Mouse (Mus musculus): Measurements from ENCODE around the gene Pigr. TPM values are rescaled to one million over a fixed set of nuclear protein-coding genes. Genes with fewer than 3 reads are reported as not detected.

The Pigr gene
- polyA plus RNA-seq, 1 experiment from 2014 or later, result not detected

DNA sequence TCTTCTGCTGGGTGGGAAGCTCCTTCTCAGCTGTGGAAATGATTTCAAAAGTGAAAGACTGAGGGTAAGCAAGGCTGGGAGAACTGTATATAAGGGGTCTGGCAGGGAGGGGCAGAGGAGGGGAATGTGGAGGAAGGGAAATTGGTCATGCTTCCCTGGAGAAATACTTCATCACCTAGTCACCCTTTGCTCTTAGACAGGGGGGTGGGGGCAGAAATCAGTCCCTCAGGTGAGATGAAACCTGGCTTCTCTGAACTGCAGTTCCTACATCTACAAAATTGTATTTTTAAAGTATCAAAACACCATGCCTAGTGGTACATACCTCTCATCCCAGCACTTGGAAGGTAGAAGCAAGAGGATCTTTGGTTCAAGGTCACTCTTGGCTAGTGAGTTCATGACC, 60.9 kb downstream of the Pigr start, which contains the start of gene Il24:
Gene Il24 (minus strand): TSS at position 101 of the 400 bp plus-strand sequence.
- Histone ChIP-seq H3K9ac (no peak within 1 kb of the TSS), H3K36me3 (no peaks in the 10 kb centered on the region), H3K4me3 (no peak within 1 kb of the TSS), H3K9me3 (no peaks in the 10 kb centered on the region), H3K27ac (replicated peaks) (no peak within 1 kb of the TSS), H3K27me3 (replicated peaks) (peaks cover 25% of the 10 kb centered on the region), H3K4me1 (no peaks in the 10 kb centered on the region), H3K4me2 (no peak within 1 kb of the TSS)
- no peak for ATAC-seq (ENCODE audit: extremely low read depth, insufficient number of reproducible peaks, low FRiP score, low TSS enrichment)

DNA sequence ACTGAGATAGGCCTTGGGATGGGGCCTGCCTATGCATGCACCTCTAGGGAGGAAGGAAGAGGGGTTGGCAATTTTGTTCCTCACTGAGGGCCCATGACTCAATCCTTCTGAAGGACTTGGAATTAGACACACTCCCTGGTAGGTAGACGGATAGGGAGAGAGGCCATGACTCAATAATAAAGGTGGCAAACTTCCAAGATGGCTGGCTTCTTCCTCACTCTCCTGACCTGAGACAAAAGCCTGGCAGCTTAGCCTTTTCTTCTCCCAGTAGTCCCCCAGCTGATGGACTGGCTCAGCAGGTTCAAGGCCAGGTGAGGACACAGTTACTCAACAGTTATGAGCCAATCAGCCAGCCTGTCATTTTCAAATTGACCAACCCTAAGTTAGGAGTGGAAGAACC, 66.0 kb downstream of the Pigr start:
- Histone ChIP-seq H3K27me3 (replicated peaks) (no peaks in the 10 kb centered on the region; the same call in 1 of the 2 replicates), H3K27ac (replicated peaks) (no peak overlapping the region), H3K36me3 (no peaks in the 10 kb centered on the region), H3K9me3 (no peaks in the 10 kb centered on the region), H3K4me1 (no peaks in the 10 kb centered on the region), H3K4me3 (no peak overlapping the region), H3K4me2 (no peak overlapping the region), H3K9ac (no peak overlapping the region)
- 58% methylated on average over 1 of the region's 1 CpGs for WGBS
- ATAC-seq (ENCODE audit: extremely low read depth, insufficient number of reproducible peaks, low FRiP score, low TSS enrichment), result no peak

DNA sequence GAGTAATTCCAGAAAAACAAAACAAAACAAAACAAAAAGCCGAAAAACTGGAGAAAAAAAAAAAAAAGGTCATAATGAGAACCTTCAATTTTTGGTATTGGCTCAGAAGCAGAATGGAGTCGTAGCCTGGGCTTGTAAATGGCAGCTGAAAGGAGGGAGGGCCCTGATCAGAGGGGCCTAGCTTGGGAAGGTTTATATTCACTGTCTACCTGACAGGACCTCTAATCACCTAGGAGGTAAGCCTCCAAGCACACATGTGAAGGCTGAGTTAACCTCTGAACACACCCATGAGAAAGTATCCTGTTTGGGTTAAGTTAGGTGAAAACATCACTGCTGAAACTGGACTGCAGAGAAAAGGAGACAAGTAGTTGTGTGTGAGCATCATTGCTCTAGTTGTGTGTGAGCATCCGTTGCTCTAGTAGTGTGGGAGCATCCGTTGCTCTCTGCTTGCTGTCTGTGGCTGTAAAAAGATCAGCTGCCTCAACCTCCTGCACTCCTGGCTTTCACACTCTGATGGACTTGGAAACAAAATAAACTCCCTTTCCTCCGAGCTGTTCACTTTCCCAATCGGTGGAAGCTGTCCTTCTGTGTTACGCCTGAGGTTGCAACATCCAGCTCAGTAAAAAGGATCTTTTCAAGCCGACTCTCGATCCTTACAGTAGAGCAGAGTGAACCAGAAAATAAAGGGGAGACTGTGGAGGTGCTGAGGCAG, 67.0 kb downstream of the Pigr start:
- H3K9me3 ChIP-seq, result no peaks in the 10 kb centered on the region
- no peak overlapping the region for H3K9ac ChIP-seq
- H3K4me1 ChIP-seq, result no peaks in the 10 kb centered on the region
- WGBS, result 75% methylated on average over 9 of the region's 9 CpGs
- H3K27ac ChIP-seq (replicated peaks), result no peak overlapping the region
- H3K4me2 ChIP-seq, result no peak overlapping the region
- no peak overlapping the region for H3K4me3 ChIP-seq
- no peak for ATAC-seq (ENCODE audit: extremely low read depth, insufficient number of reproducible peaks, low FRiP score, low TSS enrichment)
- no peaks in the 10 kb centered on the region for H3K36me3 ChIP-seq
- H3K27me3 ChIP-seq (replicated peaks), result no peaks in the 10 kb centered on the region; the same call in 1 of the 2 replicates

DNA sequence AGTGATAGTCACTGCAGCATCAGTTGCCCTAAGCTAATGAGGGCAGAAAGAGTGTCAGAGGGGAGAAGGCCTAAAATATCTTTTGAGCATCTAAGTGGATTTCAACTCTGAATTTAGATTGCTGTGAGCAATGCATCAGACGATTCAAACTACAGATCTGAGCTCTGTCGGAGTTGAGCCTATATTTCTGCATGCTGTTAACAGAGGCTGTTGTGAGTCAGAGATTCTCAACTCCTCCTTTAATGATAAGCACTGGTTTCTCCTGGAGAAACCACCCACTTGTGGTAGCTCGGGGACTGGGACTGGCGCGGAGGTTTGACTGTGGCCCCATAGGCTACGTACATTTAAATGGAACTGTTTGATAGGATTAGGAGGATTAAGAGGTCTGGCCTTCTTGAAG, 68.0 kb downstream of the Pigr start:
- no peaks in the 10 kb centered on the region for H3K4me1 ChIP-seq
- WGBS, result 35% methylated on average over 6 of the region's 6 CpGs
- no peaks in the 10 kb centered on the region for H3K36me3 ChIP-seq
- H3K9ac ChIP-seq, result no peak overlapping the region
- no peak for ATAC-seq (ENCODE audit: extremely low read depth, insufficient number of reproducible peaks, low FRiP score, low TSS enrichment)
- no peak overlapping the region for H3K4me2 ChIP-seq
- H3K4me3 ChIP-seq, result no peak overlapping the region
- no peaks in the 10 kb centered on the region for H3K27me3 ChIP-seq (replicated peaks)
- H3K27ac ChIP-seq (replicated peaks), result no peak overlapping the region
- H3K9me3 ChIP-seq, result no peaks in the 10 kb centered on the region

Other genes starting within 250 kb of the Pigr start
- gene Zp3r, start 197.1 kb upstream of the Pigr start, polyA plus RNA-seq (2015; fragmentation: Nextera tagmentation; extraction: Ambion mirVana), result not detected in 2 replicates
- gene C4bp, start 165.1 kb upstream of the Pigr start, polyA plus RNA-seq (2015; fragmentation: Nextera tagmentation; extraction: Ambion mirVana), result 0.09 TPM in 1 of 2 replicates, not detected in the other
- 0.11 TPM in 1 of 2 replicates, not detected in the other for gene Gm29427, start 110.9 kb upstream of the Pigr start, polyA plus RNA-seq (2015; fragmentation: Nextera tagmentation; extraction: Ambion mirVana)
- 9.4 and 10.1 TPM in 2 replicates for gene Yod1, start 109.4 kb upstream of the Pigr start, polyA plus RNA-seq (2015; fragmentation: Nextera tagmentation; extraction: Ambion mirVana)
- gene Pfkfb2, start 97.4 kb upstream of the Pigr start, polyA plus RNA-seq (2015; fragmentation: Nextera tagmentation; extraction: Ambion mirVana), result 5.3 and 6.7 TPM in 2 replicates
- gene AA986860, start 94.7 kb upstream of the Pigr start, polyA plus RNA-seq (2015; fragmentation: Nextera tagmentation; extraction: Ambion mirVana), result 1.0 TPM in 2 replicates
- 0.10 TPM in 1 of 2 replicates, not detected in the other for gene Fcamr, start 25.8 kb upstream of the Pigr start, polyA plus RNA-seq (2015; fragmentation: Nextera tagmentation; extraction: Ambion mirVana)
- gene Fcmr, start 39.0 kb downstream of the Pigr start, polyA plus RNA-seq (2015; fragmentation: Nextera tagmentation; extraction: Ambion mirVana), result 1.1 TPM in 2 replicates
- gene Il24, start 60.8 kb downstream of the Pigr start, polyA plus RNA-seq (2015; fragmentation: Nextera tagmentation; extraction: Ambion mirVana), result not detected in 2 replicates
- gene Il20, start 84.8 kb downstream of the Pigr start, polyA plus RNA-seq (2015; fragmentation: Nextera tagmentation; extraction: Ambion mirVana), result not detected in 2 replicates
- not detected in 2 replicates for gene Il19, start 113.4 kb downstream of the Pigr start, polyA plus RNA-seq (2015; fragmentation: Nextera tagmentation; extraction: Ambion mirVana)
- not detected in 2 replicates for gene Il10, start 193.2 kb downstream of the Pigr start, polyA plus RNA-seq (2015; fragmentation: Nextera tagmentation; extraction: Ambion mirVana)

All from heart, embryonic 13.5 days (tissue).